Mouse (Mus musculus) MEL (cell line): ENCODE results near the gene Zfp366.

Experiments used
- CTCF ChIP-seq, 3 experiments: IDR thresholded peaks in 2 of 3; conservative IDR thresholded peaks in 1 of 3; 2 replicates each; pipeline ENCODE4 v1.5.1; 2011 to 2012; ENCODE audit warnings: low read length in 3 of 3, low read depth in 2 of 3, mild to moderate bottlenecking in 2 of 3, improper control_type of control experiment in 1 of 3, inconsistent platforms in 1 of 3, mixed read lengths in 1 of 3, moderate library complexity in 1 of 3; ENCODE audit not compliant: control insufficient read depth in 1 of 3, insufficient read depth in 1 of 3, poor library complexity in 1 of 3, severe bottlenecking in 1 of 3
- E2F4 ChIP-seq: IDR thresholded peaks from 2 replicates; pipeline ENCODE4 v1.6.1; 2011; ENCODE audit warnings: low read depth, low read length, improper control_type of control experiment, borderline replicate concordance
- EP300 ChIP-seq, 2 experiments: IDR thresholded peaks; 2 replicates each; pipeline ENCODE4 v1.6.1; 2011; ENCODE audit warnings: improper control_type of control experiment in 2 of 2, low read length in 2 of 2, low read depth in 1 of 2, mild to moderate bottlenecking in 1 of 2
- GATA1 ChIP-seq: IDR thresholded peaks from 2 replicates; pipeline ENCODE4 v1.6.1; 2011; ENCODE audit warnings: low read depth, low read length, improper control_type of control experiment
- JUND ChIP-seq: IDR thresholded peaks from 2 replicates; pipeline ENCODE4 v1.6.1; 2011; ENCODE audit warnings: low read depth, mild to moderate bottlenecking, improper control_type of control experiment, low read length
- MAFK ChIP-seq: IDR thresholded peaks from 2 replicates; pipeline ENCODE4 v1.6.1; 2011; ENCODE audit warnings: low read depth, mild to moderate bottlenecking, low read length, improper control_type of control experiment, borderline replicate concordance
- POLR2A ChIP-seq, 2 experiments: IDR thresholded peaks; 2 replicates each; pipeline ENCODE4 v1.6.1; 2011 to 2012; ENCODE audit warnings: low read length in 2 of 2, mild to moderate bottlenecking in 2 of 2, control low read depth in 1 of 2, improper control_type of control experiment in 1 of 2, low read depth in 1 of 2, moderate library complexity in 1 of 2; ENCODE audit not compliant: control insufficient read depth in 1 of 2, insufficient read depth in 1 of 2, poor library complexity in 1 of 2
- RCOR1 ChIP-seq: IDR thresholded peaks from 2 replicates; pipeline ENCODE4 v1.6.1; 2012; ENCODE audit warnings: low read depth, mild to moderate bottlenecking, inconsistent platforms, low read length, improper control_type of control experiment
- SIN3A ChIP-seq: IDR thresholded peaks from 2 replicates; pipeline ENCODE4 v1.6.1; 2012; ENCODE audit warnings: low read length, improper control_type of control experiment, inconsistent platforms
- TAL1 ChIP-seq: IDR thresholded peaks from 2 replicates; pipeline ENCODE4 v1.6.1; 2012; ENCODE audit warnings: mild to moderate bottlenecking, inconsistent platforms, low read length, moderate library complexity, mixed read lengths
- TBP ChIP-seq: IDR thresholded peaks from 2 replicates; pipeline ENCODE4 v1.8.0; 2011; ENCODE audit warnings: low read depth, low read length, improper control_type of control experiment
- UBTF ChIP-seq: IDR thresholded peaks from 2 replicates; pipeline ENCODE4 v1.6.1; 2012; ENCODE audit warnings: low read depth, mild to moderate bottlenecking, inconsistent platforms, low read length, improper control_type of control experiment, moderate library complexity, borderline replicate concordance; ENCODE audit not compliant: insufficient read depth
- USF1 ChIP-seq: IDR thresholded peaks from 2 replicates; pipeline ENCODE4 v1.6.1; 2014; ENCODE audit warnings: low read depth, mild to moderate bottlenecking, inconsistent platforms, low read length, improper control_type of control experiment, moderate library complexity

DNA sequence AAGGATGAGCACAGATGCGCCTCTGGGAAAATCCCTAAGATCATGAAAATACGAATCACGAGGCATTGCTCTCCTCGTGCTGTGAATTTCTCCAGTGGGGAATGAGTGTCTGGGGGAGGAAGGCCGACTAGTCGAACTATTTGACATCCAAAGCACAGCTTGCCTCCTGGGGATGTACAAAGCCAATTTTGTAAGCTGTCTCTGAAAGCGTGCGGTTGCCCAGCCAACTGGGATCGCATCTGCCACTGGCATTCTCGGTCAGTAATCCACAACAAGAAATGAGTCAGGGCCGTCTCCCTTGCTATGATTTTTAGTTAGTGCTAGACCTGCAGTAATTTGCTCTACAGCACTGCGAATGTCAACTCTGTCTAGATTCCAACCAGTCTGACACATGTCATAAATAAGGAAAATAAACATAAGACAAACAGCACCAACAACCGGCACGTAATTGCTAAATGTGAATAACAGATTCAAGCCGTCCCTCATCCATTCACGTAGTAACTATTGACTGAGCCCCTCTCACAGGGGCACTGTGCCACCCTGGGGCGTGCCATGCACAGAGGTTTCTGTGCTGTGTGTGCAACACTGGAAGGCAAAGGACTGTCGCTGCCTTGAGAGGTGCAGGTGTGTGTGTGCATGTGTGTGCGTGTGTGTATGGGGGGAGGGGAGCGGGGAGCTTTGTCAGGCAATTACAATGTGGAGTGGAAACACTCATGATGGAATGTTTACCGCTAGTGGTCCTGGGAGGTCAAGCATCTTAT is 100.0 kb downstream of the Zfp366 start:
- no peak for TF ChIP-seq POLR2A (IDR thresholded peaks at IDR 0.05; ENCODE audit: control insufficient read depth in 1 of 2, insufficient read depth in 1 of 2, low read depth in 1 of 2, low read length in 2 of 2, poor library complexity in 1 of 2)
- no peak for TF ChIP-seq RCOR1
- TF ChIP-seq CTCF (IDR thresholded peaks at IDR 0.05 in 2 of 3, conservative IDR thresholded peaks at IDR 0.05 in 1 of 3; ENCODE audit: control insufficient read depth in 1 of 3, insufficient read depth in 1 of 3, low read depth in 2 of 3, low read length in 3 of 3, poor library complexity in 1 of 3, severe bottlenecking in 1 of 3), result no peak
- TF ChIP-seq E2F4, result no peak
- no peak for TF ChIP-seq EP300 (IDR thresholded peaks at IDR 0.05; ENCODE audit: low read depth in 1 of 2, low read length in 2 of 2)
- no peak for TF ChIP-seq GATA1
- no peak for TF ChIP-seq SIN3A
- no peak for TF ChIP-seq UBTF
- TF ChIP-seq JUND, result no peak
- no peak for TF ChIP-seq MAFK
- TF ChIP-seq TBP, result no peak
- no peak for TF ChIP-seq TAL1
- no peak for TF ChIP-seq USF1
